ENCODE assay signal across 7 mouse cellular contexts in the genomic region with DNA sequence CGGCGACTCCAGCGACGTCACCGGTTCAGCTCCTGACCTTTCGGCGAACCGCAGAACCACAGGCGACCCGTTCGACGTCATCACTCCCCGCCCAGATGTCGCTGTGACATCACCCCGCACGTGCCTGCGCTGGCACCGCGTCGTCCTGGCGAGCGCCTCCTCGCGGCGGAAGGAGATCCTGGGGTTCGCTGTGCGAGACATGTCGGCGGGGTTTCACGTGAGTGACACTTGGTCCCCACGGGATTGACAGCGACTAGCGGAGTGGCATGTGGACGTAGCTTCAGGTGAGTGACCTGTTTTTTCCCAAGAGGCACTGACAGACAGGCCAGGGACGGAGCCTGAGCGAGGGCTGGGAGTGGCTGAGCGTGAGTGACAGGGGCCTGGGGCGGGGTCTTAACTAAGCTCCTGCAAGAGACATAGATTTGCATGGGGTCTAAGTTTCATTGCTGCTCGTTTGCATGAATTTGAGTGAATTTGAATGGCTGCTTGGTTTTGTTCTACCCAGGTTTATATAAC.
A peak's percentile ranks its signal among the peaks of the same experiment; 100 is the strongest.
DNase-seq lines count a peak whose midpoint lies in the region; ATAC-seq and TF ChIP-seq lines count a peak whose summit lies in the region.

No protein-coding gene starts in this region.

- WGBS in intestine, embryonic 14.5 days: 20% methylated on average over 39 of the region's 39 CpGs

- H3K27ac ChIP-seq in cortical plate, adult 2 months (ENCODE audit: insufficient read depth, low read length): peak overlapping the region; percentile 99
- peak overlapping the region; percentile 93 for H3K27ac ChIP-seq in intestine, embryonic 14.5 days (ENCODE audit: low read depth)

- peak; percentile 95 to 99 for DNase-seq in adrenal gland, adult (ENCODE audit: inconsistent age in 2 of 2, low spot score in 1 of 2)
- peak; percentile 88 for DNase-seq in gastrocnemius, postnatal 25 days
- peak; percentile 98 for DNase-seq in intestine, embryonic 14.5 days (ENCODE audit: low spot score)
- DNase-seq in left cerebral cortex, postnatal 14 days (ENCODE audit: low spot score in 2 of 2): peak; percentile 97 to 98
- peak; percentile 95 for DNase-seq in mesoderm, embryonic 11.5 days (ENCODE audit: low read depth, low spot score)
- peak; percentile 93 for DNase-seq in skeletal muscle tissue, adult 2 months (ENCODE audit: low read depth, low spot score)

- H3K4me3 ChIP-seq in cortical plate, adult 2 months (ENCODE audit: insufficient read depth, low read length): peak overlapping the region; percentile 94
- H3K4me3 ChIP-seq in intestine, embryonic 14.5 days (ENCODE audit: low read depth, low read length): peak overlapping the region; percentile 67

- H3K9ac ChIP-seq in intestine, embryonic 14.5 days (ENCODE audit: low read length): peak overlapping the region; percentile 56

- intact Hi-C loops in left cerebral cortex, postnatal 14 days (cut with DNase I): loop anchor here (2.0 to 5.0 kb wide), 3 partner anchors 72 to 155 kb away; a partner anchor contains a TSS

- TF ChIP-seq POLR2A in cortical plate, adult 2 months (IDR thresholded peaks at IDR 0.05; ENCODE audit: extremely low read depth, insufficient read depth, low read length): 0 out of 2 replicates have a peak, but pooled peaks have one; percentile 34

- H3K27me3 ChIP-seq in intestine, embryonic 14.5 days (replicated peaks; ENCODE audit: control insufficient read depth, insufficient read depth, low read length): no peaks in the 10 kb centered on the region

- TF ChIP-seq CTCF in cortical plate, adult 2 months (IDR thresholded peaks at IDR 0.05; ENCODE audit: extremely low read depth, insufficient read depth, low read length): peak; percentile 68

- peak overlapping the region; percentile 55 for H3K4me2 ChIP-seq in intestine, embryonic 14.5 days (ENCODE audit: low read length)

- H3K4me1 ChIP-seq in cortical plate, adult 2 months (ENCODE audit: control insufficient read depth, insufficient read depth, low read length): peaks cover 4% of the 10 kb centered on the region
- no peaks in the 10 kb centered on the region for H3K4me1 ChIP-seq in intestine, embryonic 14.5 days (replicated peaks; ENCODE audit: control insufficient read depth, insufficient read depth, low read length)

- H3K9me3 ChIP-seq in intestine, embryonic 14.5 days (ENCODE audit: control insufficient read depth, low read length): peaks cover 7% of the 10 kb centered on the region; the same call in 1 of the 2 replicates

- peaks cover 37% of the 10 kb centered on the region for H3K36me3 ChIP-seq in intestine, embryonic 14.5 days (ENCODE audit: control insufficient read depth, insufficient read depth, low read length)

- peak; percentile 80 for ATAC-seq in intestine, embryonic 14.5 days (replicated peaks; ENCODE audit: low FRiP score, low TSS enrichment, low read depth)

Comparison
In these comparisons a context has a peak if more than half of its experiments do, and no peak if none do; other contexts are left out.
1. Peak in every context shown above with its lines: DNase-seq, ATAC-seq, H3K4me3 ChIP-seq and H3K27ac ChIP-seq.